Mouse (Mus musculus): ENCODE measurements around the gene Cdc42ep5.
A peak's percentile ranks its signal among the peaks of the same experiment; 100 is the strongest.
"Not testable (repeated sequence)": the region's sequence is repeated elsewhere in the genome, so short reads cannot be mapped to it uniquely, and the experiment has no call there.

Cdc42ep5 gene

DNA sequence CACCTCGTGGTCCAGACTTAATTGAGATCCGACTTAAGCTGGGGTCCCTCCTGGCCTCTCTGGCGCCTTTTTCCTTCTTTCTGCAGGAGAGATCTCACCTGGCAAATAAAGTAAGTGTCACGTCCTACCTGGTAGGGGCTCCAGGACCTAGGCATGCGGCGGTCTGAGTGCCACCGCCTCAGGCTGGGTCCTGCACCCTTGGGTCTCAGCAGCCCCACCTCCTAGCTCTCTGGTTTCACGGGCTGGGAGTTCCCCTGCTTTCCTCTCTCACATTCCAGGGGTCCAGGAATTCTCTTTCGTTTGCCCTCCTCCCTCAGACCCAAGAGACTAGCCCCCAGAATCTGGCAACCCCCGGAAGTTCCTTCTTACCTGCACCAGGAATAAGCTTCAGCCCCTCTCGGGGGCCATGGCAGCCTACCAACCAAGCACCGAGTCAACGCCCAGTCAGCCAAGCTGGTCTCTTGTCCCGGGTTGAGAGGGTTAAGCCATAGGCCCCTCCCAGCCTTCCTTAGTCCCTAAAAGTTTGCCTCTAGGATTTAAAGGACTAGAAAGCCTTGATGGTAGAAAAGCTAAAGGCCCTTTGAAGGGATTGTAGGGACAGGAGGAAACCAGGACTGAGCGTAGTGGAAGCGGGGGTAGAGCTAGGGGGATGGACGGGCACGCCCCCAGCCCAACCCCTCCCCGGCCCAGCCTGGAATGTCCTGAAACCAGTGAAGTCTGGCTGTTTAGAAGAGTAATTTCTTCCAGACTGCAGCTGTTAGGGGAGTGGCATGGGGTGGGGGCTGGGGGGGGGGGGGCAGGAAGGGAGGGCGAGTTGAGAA, at the start of gene Cdc42ep5:
Gene Cdc42ep5, minus strand, starts transcription at position 771 of the 821 bp plus-strand sequence.
- DNase-seq (ENCODE audit: low spot score in 2 of 2), result peak in 1 of 2 experiments; percentile 25

DNA sequence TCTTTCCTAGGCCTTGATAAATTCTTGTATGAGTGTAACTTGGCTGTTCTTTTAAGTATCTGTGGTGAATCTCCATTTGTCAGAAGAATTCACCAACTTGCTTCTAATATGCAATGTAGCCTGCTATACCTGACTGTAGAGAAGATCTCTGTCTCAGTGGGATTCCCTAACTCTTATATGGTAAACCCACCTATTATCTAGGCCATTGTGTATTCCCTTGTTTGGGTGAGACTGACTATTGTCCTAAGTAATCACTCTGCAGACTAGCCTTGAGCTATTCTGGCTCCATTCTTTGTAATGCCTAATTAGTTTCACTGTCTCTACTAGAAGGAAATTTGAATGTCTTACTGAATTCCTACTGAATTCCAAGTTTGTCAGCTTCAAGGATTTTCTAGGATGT, 48.8 kb upstream of the Cdc42ep5 start:
- DNase-seq (ENCODE audit: low spot score in 2 of 2), result not testable (repeated sequence)

DNA sequence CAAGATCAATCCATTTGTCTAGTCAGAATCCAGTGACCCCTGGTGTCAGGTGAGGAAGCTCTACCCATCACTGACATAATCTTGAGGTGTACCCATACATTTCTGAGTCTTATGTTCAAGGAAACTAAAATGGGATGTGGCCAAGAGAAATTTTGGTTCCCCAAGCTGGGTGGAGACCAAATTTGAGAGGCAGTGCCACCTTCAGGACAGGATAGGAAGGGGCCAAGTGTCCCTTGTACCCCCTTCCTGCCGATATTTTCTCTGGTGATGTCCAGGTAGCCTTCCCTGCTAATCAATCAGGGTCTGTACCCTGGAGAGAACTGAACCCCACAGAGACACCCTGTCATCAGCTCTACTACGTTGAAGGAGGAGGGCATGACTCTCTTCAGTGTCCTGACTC, 44.0 kb upstream of the Cdc42ep5 start:
- DNase-seq (ENCODE audit: low spot score in 2 of 2), result no peak

DNA sequence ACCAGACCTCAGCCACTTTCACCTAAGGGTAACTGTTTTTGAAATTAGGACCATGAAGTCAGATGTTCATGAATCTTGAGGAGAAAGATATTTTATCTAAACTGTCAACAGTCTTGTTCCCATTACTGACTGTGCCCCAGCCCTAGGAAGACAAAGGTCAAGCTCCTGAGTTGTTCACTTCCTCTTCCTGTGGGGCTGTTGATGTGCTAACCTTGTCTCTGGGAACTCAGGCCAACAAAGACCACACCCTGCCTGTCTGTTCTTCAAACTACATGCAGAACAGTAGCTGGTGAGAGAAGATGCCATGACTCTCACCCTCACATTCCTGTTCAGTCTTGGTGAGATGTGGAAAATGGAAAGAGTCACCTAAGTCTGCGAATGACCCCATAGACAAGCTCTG, 42.5 kb upstream of the Cdc42ep5 start:
- no peak for DNase-seq (ENCODE audit: low spot score in 2 of 2)

DNA sequence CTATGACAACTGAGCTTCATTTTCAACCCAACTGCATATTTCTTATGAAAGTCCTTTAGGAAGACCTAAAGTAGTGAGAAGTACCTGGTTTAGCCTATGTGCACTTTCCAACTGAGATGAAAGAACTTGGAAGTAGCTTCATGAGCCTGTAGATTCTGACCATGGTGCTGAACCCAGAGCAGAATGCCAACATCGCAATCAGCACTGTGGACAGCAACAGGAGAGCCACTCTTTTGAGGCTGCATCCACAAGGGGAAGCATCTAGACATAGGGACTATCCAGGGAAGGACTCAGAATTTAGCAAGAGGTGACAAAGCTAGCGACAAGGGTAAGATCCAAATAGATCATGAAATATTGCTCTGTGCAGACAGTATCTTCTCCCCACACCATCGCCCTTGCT, 13.8 kb upstream of the Cdc42ep5 start:
- peak in 1 of 2 experiments; percentile 26 for DNase-seq (ENCODE audit: low spot score in 2 of 2)

DNA sequence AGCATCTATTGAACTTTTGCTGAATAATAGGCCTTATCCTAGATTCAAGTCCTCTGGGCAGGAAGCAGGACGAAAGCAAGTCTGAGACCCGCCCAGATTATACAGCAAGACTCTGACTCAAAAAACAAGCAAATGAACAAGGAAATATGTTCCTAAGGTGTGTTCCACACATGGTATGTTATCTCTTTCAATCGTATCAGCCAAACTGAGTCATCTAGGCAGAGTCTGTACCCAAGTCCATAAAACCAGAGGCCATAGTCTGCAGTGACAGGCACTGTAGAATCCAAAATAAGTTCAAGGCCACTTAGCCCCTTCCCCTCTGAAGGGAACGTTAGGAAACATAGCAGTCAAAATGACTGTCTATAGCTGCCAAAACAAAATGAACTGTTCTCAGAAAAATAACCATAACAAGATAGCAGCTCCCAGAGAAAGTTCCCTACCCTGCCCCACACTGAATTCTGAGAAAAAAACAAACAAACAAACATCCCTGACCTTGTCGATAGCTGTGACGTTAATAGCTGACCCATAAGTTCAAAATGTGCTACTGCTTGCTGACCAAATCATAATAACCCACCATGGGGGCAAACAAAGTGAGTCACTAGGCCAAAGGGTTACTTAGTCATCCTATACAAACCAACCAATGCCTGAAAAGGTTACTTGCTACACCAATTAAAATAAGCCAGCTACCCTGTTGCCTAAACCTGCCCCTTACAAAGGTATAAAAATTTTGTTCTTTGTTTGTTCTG, 5.7 kb upstream of the Cdc42ep5 start:
- no peak for DNase-seq (ENCODE audit: low spot score in 2 of 2)

DNA sequence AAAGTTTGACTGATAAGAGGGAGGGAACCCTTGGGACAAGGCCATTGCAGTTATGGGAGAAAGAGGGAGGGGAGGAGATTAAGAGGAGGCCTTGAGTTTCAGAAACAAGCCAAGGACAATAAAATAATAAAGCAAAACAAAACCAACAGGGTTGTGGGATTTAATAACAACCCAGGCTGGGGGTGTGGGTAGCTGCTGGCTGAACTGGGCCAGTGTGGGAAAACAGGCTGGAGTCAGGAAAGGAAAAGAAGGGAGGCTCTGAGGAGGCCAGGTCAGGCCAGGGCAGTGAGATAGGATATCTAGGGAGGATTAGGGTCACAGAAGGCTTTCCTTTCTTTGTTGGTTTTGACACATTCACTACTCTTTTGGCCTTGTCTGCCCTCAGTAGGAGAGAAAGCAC, 2.4 kb upstream of the Cdc42ep5 start:
- no peak for DNase-seq (ENCODE audit: low spot score in 2 of 2)

DNA sequence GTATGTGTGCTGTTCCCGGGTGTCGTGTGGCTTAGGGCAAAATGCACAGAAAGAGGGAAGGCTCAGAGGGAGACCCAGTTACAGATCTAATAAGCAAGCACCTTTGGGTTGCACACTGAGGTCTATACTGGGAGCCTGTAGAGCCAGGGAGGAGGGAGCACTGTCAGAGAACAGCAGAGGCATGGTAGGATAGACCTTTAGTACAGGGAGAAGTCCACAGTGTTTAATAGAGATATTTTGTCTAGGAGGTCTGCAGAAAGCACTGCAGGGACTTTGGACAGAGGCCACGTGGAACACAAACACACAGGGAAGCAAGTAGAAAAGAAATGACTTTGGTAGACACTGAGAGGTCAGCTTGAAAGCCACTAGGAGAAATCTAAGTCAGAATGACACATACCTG, 626 bp upstream of the Cdc42ep5 start:
- DNase-seq (ENCODE audit: low spot score in 2 of 2), result no peak

DNA sequence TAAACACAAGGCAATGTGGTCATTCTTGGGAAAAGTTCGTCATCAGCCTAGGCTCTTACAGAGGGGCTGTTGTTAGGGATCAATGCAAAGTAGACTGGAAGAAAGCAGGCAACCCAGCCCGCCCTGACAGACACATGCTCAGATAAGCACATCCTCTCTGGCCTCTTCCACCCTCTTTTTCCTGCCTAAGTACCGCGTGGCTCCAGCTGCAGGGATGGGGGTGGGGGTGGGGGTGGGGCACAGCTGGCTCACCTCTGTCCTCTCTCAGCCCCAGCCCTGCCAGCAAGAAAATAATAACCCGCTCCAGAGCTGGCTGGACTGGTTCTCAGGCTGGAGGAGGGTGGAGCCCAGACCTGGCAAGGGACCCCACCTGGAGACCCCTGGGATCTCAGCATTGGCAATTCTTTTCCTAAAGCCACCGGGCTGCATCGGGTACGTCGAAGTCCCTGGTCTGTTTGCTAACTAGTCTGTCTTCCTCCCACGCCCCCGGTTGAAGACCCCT, 1.0 kb downstream of the Cdc42ep5 start:
- no peak for DNase-seq (ENCODE audit: low spot score in 2 of 2)

DNA sequence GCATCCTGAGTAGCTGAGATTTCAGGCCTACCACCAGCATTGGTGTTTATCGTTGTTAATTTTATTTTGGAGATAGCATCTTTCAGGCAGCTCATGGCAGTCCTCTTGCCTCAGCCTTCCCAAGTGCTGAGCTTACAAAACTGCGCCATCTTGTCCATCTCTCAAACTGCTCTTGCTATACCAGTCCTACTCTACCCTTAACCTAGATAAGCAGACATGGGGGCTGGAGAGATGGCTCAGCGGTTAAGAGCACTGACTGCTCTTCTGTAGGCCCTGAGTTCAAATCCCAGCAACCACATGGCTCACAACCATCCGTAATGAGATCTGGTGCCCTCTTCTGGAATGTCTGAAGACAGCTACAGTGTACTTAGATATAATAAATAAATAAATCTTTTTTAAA, 3.1 kb downstream of the Cdc42ep5 start:
- not testable (repeated sequence) for DNase-seq (ENCODE audit: low spot score in 2 of 2)

DNA sequence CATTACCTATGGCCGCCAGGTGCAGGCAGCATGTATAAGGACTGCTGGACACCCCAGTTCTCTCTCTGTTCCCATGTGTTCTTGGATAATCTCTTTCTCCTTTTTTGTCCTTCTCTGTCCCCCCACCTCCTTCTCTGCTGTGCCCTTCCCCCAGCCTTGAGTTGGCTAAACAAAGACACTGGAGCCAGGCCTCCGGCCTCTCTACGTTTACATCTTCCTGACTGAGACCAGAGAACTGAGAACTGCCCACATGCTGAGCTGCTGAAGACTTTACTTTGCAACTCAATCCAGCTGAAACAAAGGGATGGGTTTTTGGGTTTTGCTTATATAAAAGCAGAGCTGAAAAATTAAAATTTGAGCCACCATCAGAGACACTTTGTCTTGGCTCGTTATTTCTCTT, 9.7 kb downstream of the Cdc42ep5 start:
- DNase-seq (ENCODE audit: low spot score in 2 of 2), result no peak

DNA sequence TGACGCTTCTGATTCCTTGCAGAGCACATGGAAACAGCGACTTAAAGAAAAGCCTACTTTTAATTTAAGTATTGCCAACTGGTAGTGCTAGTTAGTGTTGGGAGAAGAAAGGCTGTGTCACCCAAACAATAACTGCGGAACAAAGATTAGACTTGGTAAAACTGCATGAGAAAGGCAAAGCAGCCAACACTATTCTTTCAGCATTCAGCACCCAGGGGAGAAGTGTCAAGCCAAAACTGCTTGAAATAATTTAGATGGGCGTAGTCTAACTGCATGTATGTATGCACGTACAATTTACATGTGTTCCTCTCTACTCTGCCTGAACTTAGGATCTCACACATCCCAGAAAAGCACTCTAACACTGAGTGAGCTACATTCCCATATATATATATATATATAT, 10.3 kb downstream of the Cdc42ep5 start:
- DNase-seq (ENCODE audit: low spot score in 2 of 2), result no peak

DNA sequence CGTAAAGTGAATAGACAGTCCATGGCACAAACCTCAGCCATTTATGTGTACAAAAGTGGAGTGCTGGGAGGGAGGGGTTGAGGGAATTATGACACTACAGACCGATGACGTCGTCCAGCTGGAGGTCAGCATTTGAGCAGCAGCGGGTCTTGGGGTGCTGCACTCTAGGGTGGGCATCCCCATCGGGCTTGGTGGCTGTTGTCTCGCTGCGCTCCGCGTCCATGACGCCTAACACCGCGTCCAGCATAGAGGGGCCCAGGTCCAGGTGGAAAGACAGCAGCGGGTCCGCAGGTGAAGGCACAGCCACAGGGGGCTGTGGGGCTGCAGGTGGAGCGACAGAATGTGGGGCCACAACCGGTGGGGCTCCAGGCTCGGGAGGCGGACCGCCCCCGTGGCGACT, 13.4 kb downstream of the Cdc42ep5 start:
- DNase-seq (ENCODE audit: low spot score in 2 of 2), result peak; percentile 45 to 65

DNA sequence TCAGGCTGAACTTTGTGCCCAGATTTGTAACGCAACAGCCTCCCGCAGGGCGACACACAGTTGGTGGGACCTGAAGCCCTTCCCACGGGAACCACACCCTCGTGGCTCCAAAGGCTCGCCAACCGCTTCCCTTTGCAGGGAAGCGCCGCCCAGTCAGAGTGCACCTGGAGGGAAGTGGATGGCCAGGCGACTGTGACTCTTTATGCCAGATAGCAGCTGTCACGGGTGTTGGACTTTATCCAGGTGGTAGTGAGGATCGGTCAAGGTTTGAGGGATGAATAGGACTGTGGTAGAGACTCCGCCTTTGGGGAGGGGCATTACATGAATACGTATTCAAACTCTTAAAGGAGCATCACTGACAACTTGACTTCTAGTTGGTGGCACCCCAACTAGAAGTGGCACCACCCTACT, 13.8 kb downstream of the Cdc42ep5 start:
- DNase-seq (ENCODE audit: low spot score in 2 of 2), result peak; percentile 55 to 75

DNA sequence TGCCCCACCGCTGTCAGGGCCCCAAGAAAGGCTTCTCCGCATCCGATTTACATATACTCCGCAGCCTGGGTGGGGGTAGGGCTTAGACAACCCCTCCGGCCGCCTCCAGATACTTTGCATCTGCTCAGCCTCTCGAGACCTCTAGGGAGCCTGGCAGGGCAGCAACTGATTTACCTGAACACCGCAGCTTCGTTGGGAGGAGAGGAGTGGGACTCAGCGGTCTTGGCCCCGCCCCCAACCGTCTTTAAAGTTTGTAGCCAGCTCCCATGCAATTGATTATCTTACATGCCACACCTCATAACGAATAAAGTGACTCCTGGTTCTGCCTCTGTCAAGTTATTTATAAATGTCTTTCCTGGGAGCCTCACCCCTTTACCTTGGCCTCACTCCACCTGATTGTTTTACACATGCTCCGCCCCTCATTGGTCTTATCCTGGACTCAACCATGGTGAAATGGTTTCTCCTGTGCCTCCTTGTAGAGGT, 14.6 kb downstream of the Cdc42ep5 start, which contains the start of gene Leng9:
Gene Leng9, minus strand, starts transcription at position 316 of the 483 bp plus-strand sequence.
- DNase-seq (ENCODE audit: low spot score in 2 of 2), result peak; percentile 59 to 72

DNA sequence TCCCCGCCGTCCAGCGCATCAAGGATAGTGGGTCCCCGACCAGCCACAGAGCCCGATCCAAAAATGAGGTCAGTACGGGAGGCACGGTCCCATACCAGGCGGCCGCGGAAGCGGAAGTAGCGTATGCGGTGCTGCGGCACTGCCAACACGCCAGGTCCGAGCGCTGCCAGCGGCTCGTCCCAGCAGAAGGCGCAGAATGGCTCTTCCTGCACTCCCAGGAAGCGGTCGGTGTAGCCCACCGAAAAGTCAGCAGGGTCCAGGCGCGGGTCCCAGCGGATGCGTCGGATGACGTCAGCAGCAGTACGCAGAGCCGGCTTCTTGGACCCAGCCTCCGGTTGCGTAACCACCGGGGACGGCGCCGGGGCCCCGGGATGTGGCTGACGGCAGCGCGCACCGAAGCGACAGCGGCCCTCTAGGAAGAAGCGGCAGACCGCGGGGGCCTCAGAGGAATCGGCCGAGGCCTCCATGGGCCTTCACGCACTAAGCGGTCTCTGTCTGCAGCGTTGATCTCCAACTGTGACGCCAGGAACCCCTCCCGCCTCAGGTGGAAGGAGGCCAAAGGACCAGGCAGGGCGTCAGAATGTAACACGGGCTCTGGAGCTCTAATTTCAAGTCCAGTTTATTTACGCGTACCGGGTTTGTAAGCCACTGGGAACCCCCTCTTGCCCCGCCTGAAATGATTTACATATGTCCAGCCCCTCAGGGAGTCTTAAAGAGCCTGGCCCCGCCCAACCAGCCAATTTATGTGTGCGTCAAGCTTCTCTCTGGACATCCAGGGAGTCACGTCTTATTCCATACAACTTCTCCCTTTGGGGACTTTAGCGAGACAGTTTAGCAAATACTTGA, 15.2 kb downstream of the Cdc42ep5 start:
- peak; percentile 88 to 92 for DNase-seq (ENCODE audit: low spot score in 2 of 2)

DNA sequence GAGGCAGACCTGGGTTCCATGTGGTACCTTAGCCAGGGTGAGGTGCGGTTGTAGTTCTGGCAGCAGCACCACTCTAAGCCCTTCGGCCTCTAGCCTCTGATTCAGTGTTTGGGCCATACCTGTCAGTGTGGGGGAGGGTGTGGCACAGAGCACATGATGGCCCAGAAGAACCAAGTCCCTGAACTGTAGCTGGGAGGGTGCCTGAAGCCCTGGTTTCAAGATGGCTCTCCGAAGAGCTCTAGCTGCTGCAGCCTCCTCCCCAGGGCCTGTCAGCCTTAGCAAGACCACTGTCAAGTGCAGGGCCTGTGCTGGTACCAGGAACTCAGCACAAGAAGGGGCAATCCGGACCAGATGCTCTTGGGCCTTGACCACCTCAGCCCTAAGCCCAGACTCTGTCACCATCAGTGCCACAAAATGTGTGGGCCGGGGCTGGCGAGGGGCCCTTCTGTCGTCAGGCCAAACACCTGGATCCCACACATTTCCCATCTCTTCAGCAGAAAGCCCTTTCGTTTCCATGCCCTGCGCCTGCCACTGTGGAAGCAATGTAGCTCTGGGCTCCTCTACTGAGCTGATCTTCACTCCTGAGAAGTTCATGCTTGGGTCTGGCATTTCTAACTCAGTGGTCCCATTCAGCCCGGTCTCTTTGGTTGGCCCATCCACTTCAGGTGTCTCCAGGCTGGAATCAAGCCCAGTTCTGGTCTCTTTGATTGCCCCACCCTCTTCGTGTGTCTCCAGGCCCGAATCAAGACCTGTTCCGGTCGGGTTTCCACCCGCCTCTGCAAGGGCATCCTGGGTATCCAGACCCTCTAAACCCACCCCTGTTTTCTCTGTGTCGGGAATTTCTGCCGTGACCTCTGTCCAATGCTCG, 16.1 kb downstream of the Cdc42ep5 start:
- DNase-seq (ENCODE audit: low spot score in 2 of 2), result peak; percentile 45 to 66

DNA sequence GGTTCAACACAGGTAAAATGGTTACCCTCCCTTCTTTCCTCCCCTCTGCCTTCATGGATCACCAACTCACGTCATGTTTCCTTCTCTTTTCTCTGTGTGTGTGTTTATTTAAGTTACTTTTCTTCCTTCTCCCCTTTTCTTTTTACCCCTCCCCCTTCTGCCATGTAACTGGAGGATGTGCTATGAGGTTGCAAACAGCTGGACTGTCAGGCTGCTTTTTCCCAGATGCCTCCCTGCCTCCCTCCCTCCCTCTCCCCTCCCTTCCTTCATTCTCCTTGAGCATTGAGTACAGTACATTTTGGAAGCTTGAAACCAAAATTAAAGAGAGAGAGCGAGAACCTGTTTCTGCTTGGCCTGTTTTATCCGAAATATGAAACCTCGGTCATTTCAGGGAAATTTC, 16.8 kb downstream of the Cdc42ep5 start:
- DNase-seq (ENCODE audit: low spot score in 2 of 2), result no peak

DNA sequence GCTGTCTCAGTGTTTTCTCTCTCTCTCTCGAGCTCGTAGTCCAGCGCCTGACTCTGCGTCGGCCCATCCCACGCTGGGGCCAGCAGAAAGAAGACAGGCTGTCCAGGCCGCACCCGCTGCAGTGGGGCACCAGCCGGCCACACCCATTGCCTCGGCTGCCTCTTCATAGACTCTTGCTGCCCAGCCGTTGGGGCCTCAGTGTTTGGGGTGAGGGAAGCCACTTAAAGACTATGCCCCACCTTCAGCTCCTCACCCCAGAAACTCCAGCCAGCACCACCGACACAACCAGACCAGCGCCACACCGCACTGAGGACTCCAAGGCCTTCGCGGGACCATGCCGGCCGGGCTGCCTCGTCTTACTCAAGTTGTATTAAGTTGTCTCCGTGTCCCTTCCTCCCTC, 17.3 kb downstream of the Cdc42ep5 start:
- DNase-seq (ENCODE audit: low spot score in 2 of 2), result peak; percentile 47 to 50
